Mouse (Mus musculus) frontal cortex, adult (tissue): ENCODE data around the gene Wdr70.

ENCODE experiments used
- ATAC-seq: cut with Nextera tagmentation; 2 replicates; pipeline ENCODE4 v1.9.2; 2017; ENCODE audit warnings: mild to moderate bottlenecking, moderate library complexity, mixed read lengths; ENCODE audit not compliant: low TSS enrichment

Gene Wdr70

GRCm38 (mm10) chr15:7865305-7865704, 233.7 kb downstream of the Wdr70 start:
- no peak for ATAC-seq

GRCm38 (mm10) chr15:7863328-7863727, 235.7 kb downstream of the Wdr70 start:
- ATAC-seq, result peak; percentile 83

- no peak for ATAC-seq
Measured at GRCm38 (mm10) chr15:7862890-7863289, 236.1 kb downstream of the Wdr70 start.

DNA sequence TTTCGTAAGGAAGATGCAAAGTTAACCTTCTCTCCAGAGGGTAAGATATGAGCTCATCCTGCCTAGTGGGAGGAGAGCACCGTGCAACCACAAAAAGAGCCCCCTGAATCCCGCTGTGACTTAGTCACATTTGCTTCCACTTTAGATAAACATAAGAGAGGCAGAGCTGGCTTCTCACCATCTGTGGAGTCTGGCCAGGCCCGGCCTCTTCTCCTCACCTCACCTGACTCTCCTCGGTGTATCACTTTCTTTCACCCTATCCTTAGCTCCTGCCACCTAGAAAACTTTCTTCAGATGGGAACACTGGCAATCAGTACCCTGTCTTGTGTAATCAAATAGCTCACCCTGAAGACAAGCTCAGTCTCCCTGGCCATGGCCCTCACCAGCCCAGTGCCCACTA, 240.2 kb downstream of the Wdr70 start:
- ATAC-seq, result no peak

GRCm38 (mm10) chr15:7857418-7857817, 241.6 kb downstream of the Wdr70 start:
- ATAC-seq, result no peak

- ATAC-seq, result no peak
Measured at GRCm38 (mm10) chr15:7842398-7842797, 256.6 kb downstream of the Wdr70 start.

DNA sequence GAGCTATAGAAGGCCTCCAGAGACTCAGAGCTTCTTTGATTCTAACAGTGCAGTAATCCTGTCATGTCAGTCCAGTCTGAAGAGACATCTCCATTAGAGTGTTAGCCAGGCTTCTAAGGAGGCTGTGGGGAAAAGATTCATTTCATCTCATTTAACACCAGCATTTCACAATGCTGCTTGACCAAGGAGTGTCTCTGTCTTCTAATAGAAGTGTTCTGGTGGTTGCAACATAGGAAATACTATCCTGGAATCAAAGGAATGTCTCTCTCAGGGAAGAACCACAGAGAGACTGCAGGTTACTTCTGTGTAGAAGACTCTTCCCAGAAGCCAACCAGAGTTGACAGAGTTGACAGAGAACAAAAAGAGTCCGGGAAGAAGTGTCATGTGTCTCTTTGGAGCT, 257.3 kb downstream of the Wdr70 start:
- no peak for ATAC-seq

DNA sequence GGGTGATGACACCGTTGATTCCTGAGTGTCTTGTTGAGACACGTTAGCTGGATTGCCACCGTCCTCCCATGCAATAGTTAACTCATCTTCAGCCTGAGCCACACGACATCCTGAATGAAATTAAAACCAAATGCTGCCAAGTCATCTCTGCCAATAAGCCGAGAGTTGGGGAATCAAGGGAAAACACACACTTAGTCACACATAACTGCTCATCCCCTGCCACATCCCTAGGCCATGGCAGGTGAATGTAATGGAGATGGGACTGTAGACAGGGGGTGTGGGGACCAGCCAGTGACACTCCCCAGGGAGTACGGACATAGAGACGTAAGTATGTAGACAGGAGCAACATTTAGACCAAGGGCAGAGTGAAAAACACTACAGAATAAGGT, 260.1 kb downstream of the Wdr70 start:
- ATAC-seq, result no peak; the same call in 1 of the 2 replicates

- ATAC-seq, result no peak
Measured at GRCm38 (mm10) chr15:7838060-7838920, 260.7 kb downstream of the Wdr70 start.

GRCm38 (mm10) chr15:7835404-7835803, 263.6 kb downstream of the Wdr70 start:
- ATAC-seq, result no peak

GRCm38 (mm10) chr15:7825530-7825929, 273.5 kb downstream of the Wdr70 start:
- ATAC-seq, result peak; percentile 55; the same call in 1 of the 2 replicates

GRCm38 (mm10) chr15:7823886-7824285, 275.1 kb downstream of the Wdr70 start:
- no peak for ATAC-seq
